24 mouse cellular contexts compared by ENCODE assay signal in genomic region chrX:164522138-164522537, GRCm38 (mm10). TPM values are rescaled to one million over a fixed set of nuclear protein-coding genes. Genes with fewer than 3 reads are reported as not detected.
DNase-seq lines count a peak whose midpoint lies in the region; TF ChIP-seq lines count a peak whose summit lies in the region.
"Had no signal": no experiment of that assay in that cellular context is flagged by ENCODE, and none has a peak within 500 bp of the region (broad histone marks: within the 10 kb centered on the region; RNA-seq: fewer than 3 reads in every experiment).

No protein-coding gene starts in this region.

- H3K27me3 ChIP-seq in CH12.LX (replicated peaks) = no peaks in the 10 kb centered on the region
- no peaks in the 10 kb centered on the region for H3K27me3 ChIP-seq in MEL (ENCODE audit: control insufficient read depth in 1 of 2, insufficient read depth in 2 of 2, low read length in 2 of 2)

- TF ChIP-seq EP300 in CH12.LX (IDR thresholded peaks at IDR 0.05; ENCODE audit: low read length) (no peak), MEL (IDR thresholded peaks at IDR 0.05; ENCODE audit: low read depth in 1 of 2, low read length in 2 of 2) (no peak)

- dilution Hi-C loops in CH12.LX (cut with MboI; ENCODE audit: extremely low pct_ligation_motif_present, extremely low pct_unique_long_range_greater_than_20kb, low sequenced_read_pairs) = no loop called here

- no peak overlapping the region for H3K4me2 ChIP-seq in CH12.LX (ENCODE audit: insufficient read depth, low read depth, poor library complexity, severe bottlenecking)

- no peaks in the 10 kb centered on the region for H3K9me3 ChIP-seq in CH12.LX (replicated peaks; ENCODE audit: low read length)
- no peaks in the 10 kb centered on the region for H3K9me3 ChIP-seq in ES-E14 (ENCODE audit: control insufficient read depth, insufficient read depth, low read depth, low read length)
- H3K9me3 ChIP-seq in MEL (replicated peaks; ENCODE audit: insufficient read depth, low read length) = no peaks in the 10 kb centered on the region
- H3K9me3 ChIP-seq: G1E had no signal

- H3K36me3 ChIP-seq in CH12.LX (replicated peaks in 1 of 2; ENCODE audit: control insufficient read depth in 1 of 2, insufficient read depth in 1 of 2, low read length in 1 of 2) (no peaks in the 10 kb centered on the region), ES-E14 (ENCODE audit: control insufficient read depth, insufficient read depth, low read length, poor library complexity, severe bottlenecking) (no peaks in the 10 kb centered on the region), MEL (ENCODE audit: control insufficient read depth in 1 of 2, insufficient read depth in 2 of 2, low read length in 2 of 2) (no peaks in the 10 kb centered on the region)
- H3K36me3 ChIP-seq: G1E had no signal

- H3K79me2 ChIP-seq in CH12.LX (replicated peaks; ENCODE audit: control insufficient read depth, extremely low read depth, insufficient read depth, poor library complexity, severe bottlenecking) (no peaks in the 10 kb centered on the region), MEL (ENCODE audit: control insufficient read depth, insufficient read depth, low read length, poor library complexity) (no peaks in the 10 kb centered on the region)

- H3K9ac ChIP-seq in CH12.LX (ENCODE audit: insufficient read depth, low read depth) (no peak overlapping the region), ES-E14 (ENCODE audit: insufficient read depth, low read depth, low read length, poor library complexity, severe bottlenecking) (no peak overlapping the region), MEL (ENCODE audit: control insufficient read depth, low read depth, low read length, poor library complexity, severe bottlenecking) (no peak overlapping the region)

- in situ Hi-C loops in CH12.LX (cut with MboI; ENCODE audit: low pct_ligation_motif_present, low pct_unique_long_range_greater_than_20kb, low sequenced_read_pairs) = no loop called here
- in situ Hi-C loops in ES-E14 (cut with MboI; ENCODE audit: low sequenced_read_pairs in 2 of 2, unreplicated experiment in 2 of 2) = no loop called here

- no peaks in the 10 kb centered on the region for H3K4me1 ChIP-seq in CH12.LX (ENCODE audit: control insufficient read depth in 1 of 2, insufficient read depth in 2 of 2)
- no peaks in the 10 kb centered on the region for H3K4me1 ChIP-seq in ES-E14 (ENCODE audit: control insufficient read depth in 2 of 2, insufficient read depth in 2 of 2, low read length in 2 of 2, poor library complexity in 1 of 2)
- no peaks in the 10 kb centered on the region for H3K4me1 ChIP-seq in MEL (ENCODE audit: control insufficient read depth in 1 of 2, insufficient read depth in 2 of 2, low read length in 2 of 2)

- DNase-seq in CH12.LX (ENCODE audit: extremely low read depth) = no peak
- no peak for DNase-seq in ES-E14 (ENCODE audit: low read depth, low spot score)
- DNase-seq in MEL (ENCODE audit: low read depth, low spot score) = no peak
- DNase-seq in kidney, adult 8-10 months = no peak
- DNase-seq in heart, postnatal 36 days = no peak
- DNase-seq in kidney, postnatal 14 days = no peak
- DNase-seq: adrenal gland, adult 2 months; adrenal gland, adult 8-10 months; adrenal gland, postnatal 10 days; adrenal gland, postnatal 14 days; adrenal gland, postnatal 25 days; adrenal gland, postnatal 36 days; B cell, adult 2 months; cerebellum, adult 11 months; cerebellum, adult 11-12 months; cerebellum, adult 18-20 months; cerebellum, adult 2 months; cerebellum, adult 8-10 months; cerebellum, adult 9-10 months had no signal

- TF ChIP-seq CTCF in CH12.LX (conservative IDR thresholded peaks at IDR 0.05 in 1 of 2, IDR thresholded peaks at IDR 0.05 in 1 of 2; ENCODE audit: low read depth in 2 of 2, low read length in 2 of 2) (no peak), MEL (IDR thresholded peaks at IDR 0.05 in 2 of 3, conservative IDR thresholded peaks at IDR 0.05 in 1 of 3; ENCODE audit: control insufficient read depth in 1 of 3, insufficient read depth in 1 of 3, low read depth in 2 of 3, low read length in 3 of 3, poor library complexity in 1 of 3, severe bottlenecking in 1 of 3) (no peak)

- intact Hi-C loops in heart, postnatal 36 days (cut with DNase I) = no loop called here

- H3K4me3 ChIP-seq in CH12.LX (replicated peaks in 1 of 3; ENCODE audit: low read depth in 2 of 3, low read length in 2 of 3, poor library complexity in 1 of 3) = no peak overlapping the region
- no peak overlapping the region for H3K4me3 ChIP-seq in ES-E14 (ENCODE audit: insufficient read depth in 1 of 2, low read depth in 1 of 2, low read length in 2 of 2, poor library complexity in 1 of 2, severe bottlenecking in 1 of 2)
- H3K4me3 ChIP-seq in MEL (ENCODE audit: control insufficient read depth in 1 of 2, insufficient read depth in 1 of 2, low read depth in 2 of 2, low read length in 2 of 2) = no peak overlapping the region

- TF ChIP-seq POLR2A in CH12.LX (IDR thresholded peaks at IDR 0.05; ENCODE audit: low read depth, low read length) = no peak
- no peak for TF ChIP-seq POLR2A in MEL (IDR thresholded peaks at IDR 0.05; ENCODE audit: control insufficient read depth in 1 of 2, insufficient read depth in 1 of 2, low read depth in 1 of 2, low read length in 2 of 2, poor library complexity in 1 of 2)

- H3K27ac ChIP-seq in CH12.LX (ENCODE audit: insufficient read depth, low read depth) (no peak overlapping the region), ES-E14 (ENCODE audit: insufficient read depth, low read depth, low read length, poor library complexity, severe bottlenecking) (no peak overlapping the region), MEL (ENCODE audit: control insufficient read depth, low read depth, low read length) (no peak overlapping the region)

- TF ChIP-seq RAD21 in CH12.LX (IDR thresholded peaks at IDR 0.05; ENCODE audit: low read depth, low read length) (no peak), MEL (IDR thresholded peaks at IDR 0.05; ENCODE audit: low read depth, low read length) (no peak)

TF ChIP-seq in CH12.LX, 34 proteins besides CTCF, POLR2A, EP300 and RAD21:
- no peak for TF ChIP-seq USF2 (conservative IDR thresholded peaks at IDR 0.05; ENCODE audit: low read depth, low read length)
- no peak for TF ChIP-seq CHD2 (IDR thresholded peaks at IDR 0.05; ENCODE audit: low read length)
- TF ChIP-seq MAFK (IDR thresholded peaks at IDR 0.05; ENCODE audit: insufficient replicate concordance, low read length) = peak; percentile 82
- TF ChIP-seq ZC3H11A (IDR thresholded peaks at IDR 0.05; ENCODE audit: low read depth, low read length) = no peak
- TF ChIP-seq TBP (conservative IDR thresholded peaks at IDR 0.05; ENCODE audit: low read depth, low read length) = no peak
- no peak for TF ChIP-seq ZMIZ1 (IDR thresholded peaks at IDR 0.05; ENCODE audit: low read depth, low read length)

TF ChIP-seq in ES-E14, 5 proteins besides CTCF, POLR2A, EP300 and RAD21:
- no peak for TF ChIP-seq CHD2 (IDR thresholded peaks at IDR 0.05; ENCODE audit: low read depth, low read length)
- no peak for TF ChIP-seq ZC3H11A (IDR thresholded peaks at IDR 0.05; ENCODE audit: borderline replicate concordance, low read depth, low read length)
- no peak for TF ChIP-seq HCFC1 (IDR thresholded peaks at IDR 0.05; ENCODE audit: borderline replicate concordance, insufficient read depth, low read length)
- peak; percentile 76 for TF ChIP-seq MAFK (IDR thresholded peaks at IDR 0.05; ENCODE audit: insufficient read depth, low read depth, low read length)
- TF ChIP-seq ZNF384 (IDR thresholded peaks at IDR 0.05; ENCODE audit: low read depth, low read length) = no peak

TF ChIP-seq in MEL, 35 proteins besides CTCF, POLR2A, EP300 and RAD21:
- TF ChIP-seq MAFK (IDR thresholded peaks at IDR 0.05; ENCODE audit: borderline replicate concordance, low read depth, low read length) (peak; percentile 56; the same call in 1 of the 2 replicates), MAX (IDR thresholded peaks at IDR 0.05; ENCODE audit: low read length) (no peak), TBP (IDR thresholded peaks at IDR 0.05; ENCODE audit: low read depth, low read length) (no peak)
TF ChIP-seq in MEL: peak in this region for 1.

RNA-seq across cellular contexts. Expression of gene Asb9, which starts 16.0 kb away (rescaled TPM):
- total RNA-seq in CH12.LX (2012; rRNA removed) (not detected in 2 replicates), CH12.LX (2014; rRNA removed) (not detected in 2 replicates), ES-E14 (2012; rRNA removed) (not detected in 2 replicates), MEL (2012; rRNA removed) (not detected in 2 replicates)
- polyA plus RNA-seq in CH12.LX (2012; ENCODE audit: insufficient read length, low read depth) (not detected in 2 replicates), MEL (2012; ENCODE audit: insufficient read depth in 1 of 2, insufficient read length in 2 of 2, low read depth in 1 of 2, low replicate concordance in 2 of 2, missing spikeins in 1 of 2) (not detected)
- not detected for total RNA-seq in heart, postnatal 36 days (2021)
- total RNA-seq: adrenal gland, adult 18-20 months; adrenal gland, adult 2 months; adrenal gland, postnatal 10 days; adrenal gland, postnatal 14 days; adrenal gland, postnatal 25 days; adrenal gland, postnatal 36 days; G1E had no signal
- polyA plus RNA-seq: activated CD4-positive, CD25-positive, alpha-beta regulatory T cell, adult 4 months; adrenal gland, adult 2 months; C2C12; CD4-positive, CD25-positive, alpha-beta regulatory T cell, adult 4 months; cerebellum, adult 2 months; G1E had no signal

Comparison
In these comparisons a context has a peak if more than half of its experiments do, and no peak if none do; other contexts are left out.
1. Of the 35 proteins assayed by ChIP-seq in both MEL and CH12.LX: peak only in MEL: none; only in CH12.LX: none; in both: MAFK; in neither: 34.